Mouse (Mus musculus): Measurements from ENCODE around the gene Tssk1.

GRCm38 (mm10) chr16:17920586-17920985 is 26.6 kb downstream of the Tssk1 start:
- TF ChIP-seq FLI1 (IDR thresholded peaks at IDR 0.05; ENCODE audit: low read length) (no peak), GATA1 (IDR thresholded peaks at IDR 0.05; ENCODE audit: borderline replicate concordance, low read length) (no peak)

Data from megakaryocyte, embryonic 14.5 days (primary cell).